11 mouse cellular contexts compared by ENCODE assay signal in the genomic region with DNA sequence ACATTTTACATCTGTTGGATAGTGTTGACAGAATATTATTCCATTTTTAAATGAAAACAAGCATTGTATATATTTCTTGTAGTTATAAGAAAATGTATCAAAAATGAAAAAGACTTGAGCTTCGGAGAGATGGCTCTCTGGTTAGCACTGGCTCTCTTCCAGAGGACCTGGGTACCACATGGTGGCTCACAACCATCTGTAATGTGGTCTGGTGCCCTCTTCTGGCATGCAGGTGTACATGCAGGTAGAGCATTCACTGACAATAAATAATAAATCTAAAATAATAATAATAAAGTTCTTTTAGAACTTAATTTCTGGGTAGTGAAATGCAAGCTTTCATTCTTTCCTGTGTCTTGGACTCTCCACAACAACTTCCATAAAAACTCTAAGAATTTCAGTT. TPM values are rescaled to one million over a fixed set of nuclear protein-coding genes. Genes with fewer than 3 reads are reported as not detected.
DNase-seq lines count a peak whose midpoint lies in the region; ATAC-seq and TF ChIP-seq lines count a peak whose summit lies in the region.
"Had no signal": no experiment of that assay in that cellular context is flagged by ENCODE, and none has a peak within 500 bp of the region (broad histone marks: within the 10 kb centered on the region; RNA-seq: fewer than 3 reads in every experiment).

No protein-coding gene starts in this region.

- 0 out of 2 replicates have a peak, but pooled peaks cover 6% of the 10 kb centered on the region for H3K4me1 ChIP-seq in kidney, postnatal 0 days (replicated peaks; ENCODE audit: insufficient read depth, low read length)
- peaks cover 13% of the 10 kb centered on the region for H3K4me1 ChIP-seq in kidney, embryonic 15.5 days

- H3K36me3 ChIP-seq in kidney, postnatal 0 days (ENCODE audit: insufficient read depth, low read length): peaks cover 18% of the 10 kb centered on the region
- peaks cover 23% of the 10 kb centered on the region for H3K36me3 ChIP-seq in kidney, embryonic 15.5 days
- H3K36me3 ChIP-seq in C2C12 (ENCODE audit: control insufficient read depth, insufficient read depth): no peaks in the 10 kb centered on the region
- H3K36me3 ChIP-seq: midbrain, embryonic 15.5 days had no signal

- 54% methylated on average over 1 of the region's 1 CpGs for WGBS in kidney, postnatal 0 days
- WGBS in kidney, embryonic 15.5 days: 61% methylated on average over 1 of the region's 1 CpGs

- TF ChIP-seq CTCF in kidney, postnatal 0 days (IDR thresholded peaks at IDR 0.05; ENCODE audit: low read depth): peak; percentile 69
- no peak for TF ChIP-seq CTCF in C2C12 (IDR thresholded peaks at IDR 0.05; ENCODE audit: control insufficient read depth, insufficient read depth, insufficient read length)

- H3K27ac ChIP-seq in kidney, postnatal 0 days: no peak overlapping the region
- no peak overlapping the region for H3K27ac ChIP-seq in kidney, embryonic 15.5 days
- H3K27ac ChIP-seq: heart, embryonic 15.5 days; midbrain, embryonic 15.5 days had no signal

- no peaks in the 10 kb centered on the region for H3K79me3 ChIP-seq in C2C12 (ENCODE audit: low read depth)

- no peak overlapping the region for H3ac ChIP-seq in C2C12 (ENCODE audit: control insufficient read depth, insufficient read length, low read depth)

- H3K27me3 ChIP-seq in kidney, postnatal 0 days (ENCODE audit: insufficient read depth, low read length): no peaks in the 10 kb centered on the region
- no peaks in the 10 kb centered on the region for H3K27me3 ChIP-seq in kidney, embryonic 15.5 days
- H3K27me3 ChIP-seq in C2C12 (ENCODE audit: control insufficient read depth, insufficient read depth, insufficient read length): no peaks in the 10 kb centered on the region
- H3K27me3 ChIP-seq: heart, embryonic 15.5 days had no signal

- no peaks in the 10 kb centered on the region for H3K79me2 ChIP-seq in C2C12 (ENCODE audit: control insufficient read depth, insufficient read depth)

- no peak for ATAC-seq in CD4-positive, CD25-positive, alpha-beta regulatory T cell, adult 4 months
- no peak for ATAC-seq in kidney, postnatal 0 days (replicated peaks; ENCODE audit: low FRiP score, low read depth)
- no peak for ATAC-seq in kidney, embryonic 15.5 days (replicated peaks; ENCODE audit: low FRiP score)
- ATAC-seq in megakaryocyte-erythroid progenitor cell, adult 5-6 weeks (replicated peaks; ENCODE audit: low FRiP score, low TSS enrichment, poor library complexity, severe bottlenecking): no peak
- ATAC-seq: midbrain, embryonic 15.5 days had no signal

- no peaks in the 10 kb centered on the region for H3K9me3 ChIP-seq in kidney, postnatal 0 days (replicated peaks; ENCODE audit: low read length)
- no peaks in the 10 kb centered on the region for H3K9me3 ChIP-seq in kidney, embryonic 15.5 days (replicated peaks)
- H3K9me3 ChIP-seq: heart, embryonic 15.5 days; midbrain, embryonic 15.5 days had no signal

- no peak overlapping the region for H3K4me2 ChIP-seq in kidney, postnatal 0 days (ENCODE audit: low read length)
- H3K4me2 ChIP-seq in kidney, embryonic 15.5 days: no peak overlapping the region
- H3K4me2 ChIP-seq: heart, embryonic 15.5 days; midbrain, embryonic 15.5 days had no signal

- H3K9ac ChIP-seq in kidney, postnatal 0 days (ENCODE audit: low read depth, low read length): no peak overlapping the region
- H3K9ac ChIP-seq in kidney, embryonic 15.5 days: no peak overlapping the region
- H3K9ac ChIP-seq: heart, embryonic 15.5 days; midbrain, embryonic 15.5 days had no signal

- peak; percentile 64 for DNase-seq in CD4-positive, CD25-positive, alpha-beta regulatory T cell, adult 2 months (ENCODE audit: low read depth, low spot score)
- DNase-seq in kidney, postnatal 0 days (ENCODE audit: low spot score): no peak
- DNase-seq in embryo, embryonic 11 days: peak; percentile 30
- DNase-seq in layer of hippocampus, adult 9-11 months: no peak
- DNase-seq: thymus, postnatal 36 days had no signal

- H3K4me3 ChIP-seq in kidney, postnatal 0 days (replicated peaks; ENCODE audit: low read depth, low read length): no peak overlapping the region
- no peak overlapping the region for H3K4me3 ChIP-seq in kidney, embryonic 15.5 days (replicated peaks)
- no peak overlapping the region for H3K4me3 ChIP-seq in C2C12 (ENCODE audit: insufficient read depth, poor library complexity, severe bottlenecking)
- H3K4me3 ChIP-seq: heart, embryonic 15.5 days; midbrain, embryonic 15.5 days had no signal

TF ChIP-seq in C2C12, 6 proteins besides CTCF, POLR2A, EP300 and RAD21:
- TF ChIP-seq USF1 (IDR thresholded peaks at IDR 0.05; ENCODE audit: low read depth) (no peak), MYOG (IDR thresholded peaks at IDR 0.05; ENCODE audit: control insufficient read depth, extremely low read depth, insufficient read length) (no peak), MAX (IDR thresholded peaks at IDR 0.05) (peak; percentile 46)

RNA-seq across cellular contexts. Expression of a gene that starts 4.3 kb away (rescaled TPM):
- 1 to 10 TPM in 1 of 2 experiments, under 1 TPM in 1; 0.75 to 2.2 TPM for polyA plus RNA-seq in CD4-positive, CD25-positive, alpha-beta regulatory T cell, adult 4 months (2017; shearing (Covaris generic))
- polyA plus RNA-seq in kidney, postnatal 0 days (2015; fragmentation: Nextera tagmentation; extraction: Ambion mirVana): 6.6 and 6.9 TPM in 2 replicates
- 4.6 and 5.1 TPM in 2 replicates for polyA plus RNA-seq in kidney, embryonic 15.5 days (2015; fragmentation: Nextera tagmentation; extraction: Ambion mirVana)
- polyA plus RNA-seq in C2C12 (2012; fragmentation: generic; extraction: Trizol): 58.0 TPM
- 0.35 TPM in 1 of 2 replicates, not detected in the other for total RNA-seq in megakaryocyte-erythroid progenitor cell, adult 5-6 weeks (2014; fragmentation: Nextera tagmentation)
- total RNA-seq in megakaryocyte-erythroid progenitor cell, adult 5-6 weeks (2017): 0.09 TPM in 1 of 2 replicates, not detected in the other

RNA-seq across cellular contexts. Expression of a gene that starts 13.2 kb away (rescaled TPM):
- polyA plus RNA-seq in CD4-positive, CD25-positive, alpha-beta regulatory T cell, adult 4 months (2017; shearing (Covaris generic)): 10 to 100 TPM; 28.0 to 31.2 TPM
- polyA plus RNA-seq in kidney, postnatal 0 days (2015; fragmentation: Nextera tagmentation; extraction: Ambion mirVana): 233 and 274 TPM in 2 replicates
- 92.9 and 102 TPM in 2 replicates for polyA plus RNA-seq in kidney, embryonic 15.5 days (2015; fragmentation: Nextera tagmentation; extraction: Ambion mirVana)
- polyA plus RNA-seq in C2C12 (2012; fragmentation: generic; extraction: Trizol): 3.4 TPM
- 4.0 and 6.7 TPM in 2 replicates for total RNA-seq in megakaryocyte-erythroid progenitor cell, adult 5-6 weeks (2014; fragmentation: Nextera tagmentation)
- total RNA-seq in megakaryocyte-erythroid progenitor cell, adult 5-6 weeks (2017): 4.4 and 5.9 TPM in 2 replicates

RNA-seq across cellular contexts. Expression of a gene that starts 23.7 kb away (rescaled TPM):
- polyA plus RNA-seq in CD4-positive, CD25-positive, alpha-beta regulatory T cell, adult 4 months (2017; shearing (Covaris generic)): under 1 TPM; 0.36 to 0.63 TPM
- 10.1 and 10.7 TPM in 2 replicates for polyA plus RNA-seq in kidney, postnatal 0 days (2015; fragmentation: Nextera tagmentation; extraction: Ambion mirVana)
- 13.0 and 13.4 TPM in 2 replicates for polyA plus RNA-seq in kidney, embryonic 15.5 days (2015; fragmentation: Nextera tagmentation; extraction: Ambion mirVana)
- polyA plus RNA-seq in C2C12 (2012; fragmentation: generic; extraction: Trizol): 9.9 TPM
- 0.35 TPM in 1 of 2 replicates, not detected in the other for total RNA-seq in megakaryocyte-erythroid progenitor cell, adult 5-6 weeks (2014; fragmentation: Nextera tagmentation)
- not detected in 2 replicates for total RNA-seq in megakaryocyte-erythroid progenitor cell, adult 5-6 weeks (2017)

RNA-seq across cellular contexts. Expression of a gene that starts 23.8 kb away (rescaled TPM):
- not detected for polyA plus RNA-seq in CD4-positive, CD25-positive, alpha-beta regulatory T cell, adult 4 months (2017; shearing (Covaris generic))
- polyA plus RNA-seq in kidney, postnatal 0 days (2015; fragmentation: Nextera tagmentation; extraction: Ambion mirVana): 0.42 and 0.45 TPM in 2 replicates
- polyA plus RNA-seq in kidney, embryonic 15.5 days (2015; fragmentation: Nextera tagmentation; extraction: Ambion mirVana): 0.49 and 0.64 TPM in 2 replicates
- 0.89 TPM for polyA plus RNA-seq in C2C12 (2012; fragmentation: generic; extraction: Trizol)
- total RNA-seq in megakaryocyte-erythroid progenitor cell, adult 5-6 weeks (2014; fragmentation: Nextera tagmentation): not detected in 2 replicates
- total RNA-seq in megakaryocyte-erythroid progenitor cell, adult 5-6 weeks (2017): 0.56 TPM in 1 of 2 replicates, not detected in the other

RNA-seq across cellular contexts. Expression of a gene that starts 45.0 kb away (rescaled TPM):
- 100 to 1,000 TPM in 1 of 2 experiments, 10 to 100 TPM in 1; 82.0 to 111 TPM for polyA plus RNA-seq in CD4-positive, CD25-positive, alpha-beta regulatory T cell, adult 4 months (2017; shearing (Covaris generic))
- 55.0 and 61.7 TPM in 2 replicates for polyA plus RNA-seq in kidney, postnatal 0 days (2015; fragmentation: Nextera tagmentation; extraction: Ambion mirVana)
- 95.1 and 95.5 TPM in 2 replicates for polyA plus RNA-seq in kidney, embryonic 15.5 days (2015; fragmentation: Nextera tagmentation; extraction: Ambion mirVana)
- 146 TPM for polyA plus RNA-seq in C2C12 (2012; fragmentation: generic; extraction: Trizol)
- total RNA-seq in megakaryocyte-erythroid progenitor cell, adult 5-6 weeks (2014; fragmentation: Nextera tagmentation): 107 and 117 TPM in 2 replicates
- 143 and 228 TPM in 2 replicates for total RNA-seq in megakaryocyte-erythroid progenitor cell, adult 5-6 weeks (2017)

Comparison
In these comparisons a context has a peak if more than half of its experiments do, and no peak if none do; other contexts are left out.
1. DNase-seq: peak in CD4-positive, CD25-positive, alpha-beta regulatory T cell, adult 2 months (single experiment) and embryo, embryonic 11 days (single experiment); none in kidney, postnatal 0 days (single experiment) and layer of hippocampus, adult 9-11 months (single experiment).